Mouse (Mus musculus): ENCODE data around the gene Bcar3.
A peak's percentile ranks its signal among the peaks of the same experiment; 100 is the strongest.

Gene Bcar3

DNA sequence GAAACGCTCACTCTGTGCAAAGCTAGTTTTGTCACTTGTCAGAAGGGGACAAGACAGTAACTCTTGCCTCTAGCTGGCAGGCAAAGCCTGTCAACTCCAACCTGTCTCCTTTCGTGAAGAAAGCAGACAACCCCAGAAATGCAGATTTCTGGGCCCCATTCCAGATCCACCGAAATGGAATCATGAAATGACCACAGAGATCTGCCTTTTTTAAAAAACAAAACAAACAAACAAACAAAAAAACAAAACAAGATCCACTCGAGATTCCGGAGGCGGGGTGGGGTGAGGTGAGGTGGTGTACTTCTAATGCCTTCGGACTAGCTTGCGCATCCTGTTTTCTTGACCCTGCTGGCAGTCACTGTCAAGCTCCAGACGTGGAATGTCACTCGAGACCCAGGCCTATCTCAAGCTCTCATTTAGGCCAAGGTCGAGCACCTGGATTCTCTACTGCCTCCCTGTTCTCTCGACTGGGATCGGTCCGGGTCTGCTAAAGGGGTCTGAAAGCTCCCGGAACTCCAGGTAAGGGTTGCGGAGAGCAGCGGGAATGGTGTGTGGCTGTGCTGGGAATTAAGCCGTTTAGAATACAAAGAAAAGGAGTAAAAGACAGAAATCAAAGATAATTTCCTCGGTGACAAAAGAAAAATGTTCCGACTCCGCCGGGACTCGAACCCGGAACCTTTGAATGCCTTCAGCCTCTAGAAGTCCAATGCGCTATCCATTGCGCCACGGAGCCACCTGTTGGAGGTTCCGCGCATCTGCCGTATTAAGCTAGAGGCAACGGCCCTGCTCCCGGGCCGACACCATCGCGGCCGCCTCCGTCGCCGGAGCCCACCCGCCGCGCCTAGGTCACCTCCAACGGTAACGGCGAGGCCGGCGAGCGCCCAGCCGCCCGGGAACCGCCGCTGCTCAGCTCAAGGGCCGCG, 1.4 kb upstream of the Bcar3 start:
- peak; percentile 94 for DNase-seq (ENCODE audit: low read depth, low spot score)

DNA sequence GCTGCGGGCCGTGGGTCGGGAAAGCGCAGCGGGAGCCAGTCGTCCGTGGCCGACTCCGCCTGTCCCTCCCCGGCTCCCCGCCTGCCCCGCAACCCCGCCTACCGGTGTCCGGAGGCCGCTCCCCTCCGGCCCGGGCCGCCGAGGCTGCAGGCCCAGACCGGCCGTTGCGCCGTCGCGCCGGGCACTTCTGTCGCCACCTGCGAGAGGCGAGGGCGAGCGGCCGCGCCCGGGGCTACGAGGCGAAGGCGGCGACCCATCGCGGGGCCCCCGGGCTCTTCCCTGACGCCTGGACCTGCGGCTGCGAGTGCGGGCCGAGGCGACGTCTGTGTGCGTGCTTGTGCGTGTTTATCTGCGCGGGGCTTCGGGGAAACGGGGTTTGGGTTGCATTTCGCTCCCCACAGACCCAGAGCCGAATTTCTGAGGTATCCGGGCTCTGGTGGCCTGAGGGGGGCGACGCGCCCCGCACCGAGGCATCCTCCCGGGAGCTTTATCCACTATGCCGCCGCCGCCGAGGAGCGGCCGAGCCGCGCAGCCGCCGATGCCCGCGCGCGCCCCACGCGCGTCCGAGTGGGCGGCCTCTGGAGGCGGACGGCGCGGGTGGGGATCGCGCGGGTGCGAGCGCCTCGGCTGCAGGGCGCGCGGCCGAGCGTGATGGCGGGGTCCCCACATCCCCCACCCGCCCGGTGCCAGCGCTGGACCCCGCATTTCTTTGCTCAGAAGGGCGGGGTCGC, 548 bp upstream of the Bcar3 start:
- DNase-seq (ENCODE audit: low read depth, low spot score) = no peak

- DNase-seq (ENCODE audit: low read depth, low spot score) = peak; percentile 94
These were observed 1.6 kb downstream of the Bcar3 start for GRCm38 (mm10) chr3:122295511-122295910.

GRCm38 (mm10) chr3:122296979-122297378, 3.0 kb downstream of the Bcar3 start:
- peak; percentile 86 for DNase-seq (ENCODE audit: low read depth, low spot score)

DNA sequence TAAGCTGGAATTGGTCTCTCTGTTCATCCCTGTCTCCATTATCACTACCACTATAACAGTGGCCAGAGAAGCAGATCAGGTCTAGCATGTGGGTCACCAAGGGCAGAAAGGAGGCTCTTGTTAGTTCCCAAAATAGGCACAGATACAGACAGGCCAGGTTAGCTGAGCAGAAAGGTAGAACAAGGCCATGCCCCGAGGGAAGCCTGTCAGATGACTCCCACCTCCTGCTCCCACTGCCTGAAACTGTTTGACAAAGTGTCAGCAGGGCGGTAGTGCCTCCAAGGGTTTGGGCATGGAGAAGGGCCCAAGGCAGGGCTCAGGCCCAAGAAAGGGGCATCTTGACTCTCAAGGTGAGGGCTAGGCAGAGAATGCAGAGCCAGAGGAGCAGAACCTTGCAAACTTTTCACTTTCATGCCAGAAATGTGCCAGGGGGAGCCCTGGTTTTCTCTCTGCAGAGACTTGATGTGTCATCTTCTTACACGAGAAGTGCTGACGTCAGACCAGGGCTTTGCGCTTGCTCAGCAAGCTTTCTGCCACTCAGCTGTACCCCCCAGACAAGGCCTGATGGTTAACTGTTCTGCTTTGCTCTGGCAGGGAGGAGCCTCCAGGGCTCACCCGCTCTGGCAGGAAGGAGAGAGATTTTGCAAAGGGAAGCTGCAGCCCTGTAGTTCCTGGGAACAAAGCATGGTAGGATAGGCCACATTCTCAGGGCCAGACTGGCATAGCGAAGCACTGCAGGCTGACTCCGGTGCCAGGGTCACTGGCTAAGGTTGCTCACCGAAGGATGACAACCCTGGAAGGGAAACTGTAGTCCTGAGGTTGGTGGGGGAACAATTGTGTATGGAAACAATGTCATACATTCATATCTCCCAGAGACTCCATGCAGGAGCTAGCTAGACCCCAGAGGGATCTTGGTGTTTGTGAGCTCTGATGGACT, 7.3 kb downstream of the Bcar3 start:
- peak; percentile 53 for DNase-seq (ENCODE audit: low read depth, low spot score)

DNA sequence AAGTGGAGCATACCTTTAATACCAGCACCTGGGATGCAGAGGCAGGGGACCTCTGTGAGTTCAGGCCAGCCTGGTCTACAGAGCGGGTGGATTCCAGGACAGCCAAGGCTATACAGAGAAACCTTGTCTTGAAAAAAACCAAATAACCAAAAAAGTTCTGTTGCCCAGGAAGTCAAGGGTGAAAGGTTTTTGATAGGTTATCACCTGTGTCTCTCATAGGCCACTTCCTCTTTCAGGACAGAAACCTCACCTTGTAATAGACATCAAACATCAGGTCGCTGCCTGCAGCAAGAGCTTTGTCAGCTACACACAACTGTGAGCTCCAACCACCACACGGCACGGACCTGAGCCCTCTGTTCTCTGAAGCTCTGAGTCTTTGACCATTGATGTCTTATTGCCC, 10.6 kb downstream of the Bcar3 start:
- DNase-seq (ENCODE audit: low read depth, low spot score) = no peak

DNA sequence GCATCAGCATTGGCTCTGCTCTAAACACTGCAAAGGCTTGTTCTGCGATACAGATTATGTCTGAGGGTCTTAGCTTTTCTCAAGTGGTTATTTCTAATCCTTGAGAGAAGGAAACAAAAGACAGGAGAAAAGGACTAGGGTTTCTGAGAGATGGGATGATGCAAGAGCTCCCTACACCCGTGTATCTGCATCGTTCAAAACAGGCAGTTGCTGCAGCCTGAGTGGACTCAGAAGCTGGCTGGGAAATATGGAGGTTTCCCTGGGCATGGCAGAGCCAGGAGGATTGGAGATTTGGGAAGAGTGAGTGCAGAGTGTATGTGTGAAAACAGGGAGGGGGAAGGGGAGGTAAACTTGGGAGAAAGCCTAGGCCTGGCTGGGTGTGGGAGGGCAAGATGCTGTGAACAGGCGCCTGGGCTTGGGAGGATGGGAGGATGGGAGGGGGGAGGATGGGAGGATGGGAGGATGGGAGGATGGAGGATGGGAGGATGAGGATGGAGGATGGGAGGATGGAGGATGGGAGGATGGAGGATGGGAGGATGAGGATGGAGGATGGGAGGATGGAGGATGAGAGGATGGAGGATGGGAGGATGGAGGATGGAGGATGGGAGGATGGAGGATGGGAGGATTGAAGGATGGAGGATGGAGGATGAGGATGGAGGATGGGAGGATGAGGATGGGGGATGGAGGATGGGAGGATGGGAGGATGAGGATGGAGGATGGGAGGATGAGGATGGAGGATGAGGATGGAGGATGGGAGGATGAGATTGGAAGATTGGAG, 14.1 kb downstream of the Bcar3 start:
- DNase-seq (ENCODE audit: low read depth, low spot score) = peak; percentile 54

GRCm38 (mm10) chr3:122308981-122309380, 15.0 kb downstream of the Bcar3 start:
- no peak for DNase-seq (ENCODE audit: low read depth, low spot score)

DNA sequence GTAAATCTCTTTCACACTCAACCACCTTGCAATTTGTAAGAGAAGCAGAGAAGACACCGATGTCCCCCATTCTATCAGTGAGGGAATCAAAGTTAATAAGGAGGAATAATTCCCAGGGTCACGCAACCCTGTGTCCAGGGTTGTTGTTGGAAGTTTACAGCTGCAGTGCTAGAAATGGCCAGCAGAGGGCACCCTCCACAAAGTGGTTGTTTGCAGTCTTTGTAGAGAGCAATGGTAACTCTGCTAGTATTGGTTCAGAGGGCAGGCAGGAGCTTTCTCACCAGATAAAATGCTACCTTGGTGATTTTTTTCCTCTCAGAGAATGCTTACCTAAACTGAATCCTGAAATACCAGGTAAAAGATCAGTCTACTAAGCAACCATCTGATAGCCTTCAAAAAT, 18.1 kb downstream of the Bcar3 start:
- DNase-seq (ENCODE audit: low read depth, low spot score) = peak; percentile 94

GRCm38 (mm10) chr3:122312936-122313629, 19.1 kb downstream of the Bcar3 start:
- DNase-seq (ENCODE audit: low read depth, low spot score) = no peak

DNA sequence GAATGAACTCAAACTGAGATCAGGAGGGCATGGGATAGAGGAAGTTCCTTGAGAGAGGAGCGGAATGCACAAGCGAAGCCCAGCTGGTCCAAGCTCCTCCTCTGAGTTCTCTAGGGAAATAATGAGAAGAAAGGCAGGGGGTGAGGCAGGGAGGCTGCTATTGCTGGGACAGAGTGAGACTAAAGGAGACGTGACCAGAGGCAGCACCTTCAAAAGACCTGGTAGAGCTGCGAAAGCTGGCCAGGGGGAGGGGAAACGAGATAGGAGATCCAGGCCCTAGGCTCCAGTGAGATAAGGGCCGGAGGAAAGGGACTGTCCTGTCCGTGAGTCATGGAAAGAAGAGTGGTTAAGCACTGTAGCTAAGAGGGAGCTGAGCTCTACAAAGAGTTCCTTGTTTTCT, 20.0 kb downstream of the Bcar3 start:
- DNase-seq (ENCODE audit: low read depth, low spot score) = no peak

DNA sequence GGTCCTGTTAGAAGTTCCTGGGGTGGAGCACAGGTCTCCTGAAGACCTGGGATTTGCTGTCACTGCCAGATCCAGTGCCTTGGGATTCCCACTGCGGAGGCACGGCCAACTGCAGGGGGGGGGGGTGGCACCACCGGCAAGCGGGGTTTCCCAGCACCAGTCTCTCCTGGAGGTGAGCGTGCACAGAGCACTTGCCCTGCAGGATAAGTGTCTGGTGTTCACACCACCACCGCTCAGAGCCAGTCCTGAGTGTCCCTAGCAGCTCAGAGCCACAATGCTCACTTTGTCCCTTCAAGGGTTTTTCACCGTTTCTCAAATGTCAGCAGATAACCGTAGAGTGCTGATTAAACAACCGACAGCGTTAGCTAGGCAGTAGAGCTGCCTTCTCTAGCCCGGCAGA, 22.7 kb downstream of the Bcar3 start:
- no peak for DNase-seq (ENCODE audit: low read depth, low spot score)

DNA sequence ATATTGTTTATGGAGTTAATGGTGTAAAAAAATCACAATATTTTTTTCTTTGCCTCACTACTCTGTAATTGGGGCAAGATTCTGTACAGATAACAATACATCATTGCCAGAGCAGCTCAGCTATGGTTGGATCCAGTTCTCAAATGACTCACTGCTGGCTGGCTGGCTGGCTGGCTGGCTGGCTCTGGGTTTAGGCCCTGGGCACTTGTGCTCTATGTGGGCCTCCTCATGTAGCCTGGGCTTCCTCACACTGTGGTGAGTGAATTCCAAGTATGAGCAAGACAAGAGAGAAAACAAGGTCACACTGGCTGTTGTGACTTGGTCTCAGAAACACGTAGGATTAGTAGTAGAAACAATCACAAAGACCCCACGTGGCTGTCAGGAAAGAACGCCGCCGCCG, 23.4 kb downstream of the Bcar3 start:
- DNase-seq (ENCODE audit: low read depth, low spot score) = peak; percentile 83

DNA sequence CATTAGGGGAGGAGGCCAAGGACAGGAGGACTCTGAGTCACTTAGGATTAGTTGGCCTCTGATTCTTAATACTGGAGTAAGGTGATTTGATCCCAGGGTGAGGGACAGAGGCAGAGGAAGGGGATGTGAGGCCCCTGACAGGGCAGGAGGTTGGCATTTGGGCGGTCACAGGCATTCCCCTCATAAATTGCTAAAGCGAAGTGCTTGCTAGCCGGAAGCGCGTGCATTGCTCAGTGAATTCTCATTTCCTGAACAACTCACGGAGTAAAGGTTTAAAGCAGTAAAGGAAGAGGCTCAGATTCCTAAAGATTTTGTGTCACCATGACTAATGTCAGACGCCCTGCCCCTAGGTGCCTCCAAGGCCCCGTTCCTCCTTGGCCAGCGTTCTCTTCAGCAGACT, 28.3 kb downstream of the Bcar3 start:
- DNase-seq (ENCODE audit: low read depth, low spot score) = peak; percentile 77

DNA sequence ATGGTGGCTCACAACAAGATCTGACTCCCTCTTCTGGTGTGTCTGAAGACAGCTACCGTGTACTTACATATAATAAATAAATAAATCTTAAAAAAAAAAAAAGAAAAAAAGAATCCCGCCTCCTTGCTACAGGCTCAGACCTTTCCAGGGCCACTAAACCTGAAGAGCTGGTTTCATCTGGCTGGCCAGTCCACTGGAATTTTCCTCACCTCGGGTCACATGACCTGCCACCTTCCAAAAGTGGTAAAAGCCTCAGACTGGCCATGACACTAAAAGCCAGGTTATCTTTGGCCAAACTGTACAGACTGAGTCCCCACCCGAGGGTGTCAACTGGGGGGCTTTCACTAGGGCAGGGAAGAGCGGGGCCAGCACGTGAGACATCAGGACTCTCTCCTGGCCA, 29.9 kb downstream of the Bcar3 start:
- no peak for DNase-seq (ENCODE audit: low read depth, low spot score)

- no peak for DNase-seq (ENCODE audit: low read depth, low spot score)
These were observed 30.6 kb downstream of the Bcar3 start for GRCm38 (mm10) chr3:122324528-122324927.

- no peak for DNase-seq (ENCODE audit: low read depth, low spot score)
These were observed 36.5 kb downstream of the Bcar3 start for GRCm38 (mm10) chr3:122330484-122330883.

DNA sequence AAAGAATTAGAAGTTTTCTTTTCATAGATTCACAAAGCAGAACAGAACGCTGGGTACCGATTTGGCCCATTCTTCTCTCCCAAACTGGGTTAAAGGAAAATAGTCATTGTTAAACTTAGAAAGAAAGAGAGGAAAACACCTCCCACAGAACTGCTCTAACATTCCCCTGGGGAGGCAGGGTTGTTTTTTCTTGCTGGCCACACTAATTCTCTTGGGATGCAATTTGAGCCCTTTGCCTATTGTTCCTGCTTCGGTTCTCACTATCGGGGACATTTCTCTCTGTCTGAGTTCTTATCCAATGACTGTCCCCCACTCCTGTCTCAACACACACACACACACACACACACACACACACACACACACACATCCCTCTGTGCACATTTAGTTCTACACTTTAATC, 39.6 kb downstream of the Bcar3 start:
- peak; percentile 81 for DNase-seq (ENCODE audit: low read depth, low spot score)

- peak; percentile 70 for DNase-seq (ENCODE audit: low read depth, low spot score)
These were observed 40.0 kb downstream of the Bcar3 start for GRCm38 (mm10) chr3:122333902-122334301.

GRCm38 (mm10) chr3:122334375-122334774, 40.4 kb downstream of the Bcar3 start:
- DNase-seq (ENCODE audit: low read depth, low spot score) = no peak
